Mouse (Mus musculus) left cerebral cortex, postnatal 14 days (tissue): ENCODE data around the gene Grk5. TPM values are rescaled to one million over a fixed set of nuclear protein-coding genes. Genes with fewer than 3 reads are reported as not detected.

Source experiments
- DNase-seq, 2 experiments: peaks; one replicate each; pipeline ENCODE4 v3.0.0; 2021 to 2022; ENCODE audit warnings: low spot score in 2 of 2, mixed read lengths in 1 of 2
- intact Hi-C: fragments of 180-260 bp; cut with DNase I; formaldehyde crosslinking; loops from one replicate; pipeline ENCODE4 v1.15.1; 2025
- total RNA-seq, 2 experiments: library from RNA; stranded (reverse); gene quantifications; 2 replicates each; pipeline ENCODE4 v1.2.3; 2021

Gene Grk5
- total RNA-seq, 2 experiments from 2014 or later: 14.6 to 17.0 TPM

- intact Hi-C loops: no loop called here
- no peak for DNase-seq
Observed at GRCm38 (mm10) chr19:61110184-61110583, 220.6 kb downstream of the Grk5 start.

GRCm38 (mm10) chr19:61131096-61131495 lies 241.5 kb downstream of the Grk5 start:
- intact Hi-C loops: no loop called here
- no peak for DNase-seq

GRCm38 (mm10) chr19:61138655-61139054 lies 249.1 kb downstream of the Grk5 start:
- DNase-seq: no peak
- intact Hi-C loops: no loop called here

GRCm38 (mm10) chr19:61140342-61141206 lies 251.0 kb downstream of the Grk5 start, which contains the start of gene Zfp950:
Gene Zfp950, minus strand, starts transcription at chr19:61140840.
- intact Hi-C loops: no loop called here
- DNase-seq: peak; percentile 84 to 91

GRCm38 (mm10) chr19:61141299-61141698 lies 251.8 kb downstream of the Grk5 start:
- no peak for DNase-seq
- intact Hi-C loops: no loop called here

Other genes with a start within 250 kb of the Grk5 start
- 10 to 100 TPM; 22.8 to 23.6 TPM for gene Nanos1, start 133.8 kb upstream of the Grk5 start, total RNA-seq
- 100 to 1,000 TPM; 103 to 110 TPM for gene Eif3a, start 99.1 kb upstream of the Grk5 start, total RNA-seq
- 10 to 100 TPM; 34.6 to 42.1 TPM for gene Fam45a, start 78.2 kb upstream of the Grk5 start, total RNA-seq
- 10 to 100 TPM; 12.6 to 14.6 TPM for gene Sfxn4, start 28.3 kb upstream of the Grk5 start, total RNA-seq
- 10 to 100 TPM; 79.2 to 84.0 TPM for gene Prdx3, start 15.2 kb upstream of the Grk5 start, total RNA-seq